Mouse (Mus musculus) kidney, adult 2 months (tissue): ENCODE measurements around the gene Sqstm1. TPM values are rescaled to one million over a fixed set of nuclear protein-coding genes. Genes with fewer than 3 reads are reported as not detected.

ENCODE experiments used
- DNase-seq: peaks from one replicate; pipeline ENCODE4 v3.0.0; 2021
- H3K27ac ChIP-seq: fragments of 200-500 bp; 2 replicates; pipeline ENCODE4 v1.5.1; 2012; ENCODE audit warnings: low read depth, low read length, control low read depth, inconsistent platforms; ENCODE audit not compliant: insufficient read depth
- H3K27me3 ChIP-seq: fragments of 200-500 bp; replicated peaks from 2 replicates; pipeline ENCODE4 v1.6.1; 2012; ENCODE audit warnings: mild to moderate bottlenecking, moderate library complexity, low read length, inconsistent platforms; ENCODE audit not compliant: control insufficient read depth, insufficient read depth
- H3K36me3 ChIP-seq: fragments of 200-500 bp; 2 replicates; pipeline ENCODE4 v1.6.1; 2012; ENCODE audit warnings: mild to moderate bottlenecking, moderate library complexity, low read length, inconsistent platforms; ENCODE audit not compliant: control insufficient read depth, insufficient read depth
- H3K4me1 ChIP-seq: fragments of 200-500 bp; 2 replicates; pipeline ENCODE4 v1.6.1; 2011; ENCODE audit warnings: low read length; ENCODE audit not compliant: control insufficient read depth, insufficient read depth
- H3K4me3 ChIP-seq: fragments of 200-500 bp; 2 replicates; pipeline ENCODE4 v1.5.1; 2011; ENCODE audit warnings: mild to moderate bottlenecking, low read depth, low read length, control low read depth; ENCODE audit not compliant: insufficient read depth
- CTCF ChIP-seq: fragments of 200-500 bp; conservative IDR thresholded peaks from 2 replicates; pipeline ENCODE4 v1.5.1; 2011; ENCODE audit warnings: low read depth, mild to moderate bottlenecking, control low read depth, low read length, moderate library complexity, mixed read lengths; ENCODE audit not compliant: insufficient read depth, insufficient read length
- POLR2A ChIP-seq: fragments of 200-500 bp; IDR thresholded peaks from one replicate; pipeline ENCODE4 v1.6.1; 2011; ENCODE audit warnings: low read depth, low read length, control low read depth
- WGBS: fragments of 180-500 bp; shearing (Covaris S2); methylation state at CpG from one replicate; pipeline ENCODE4 v1.1.7; 2018; 5-methylcytosine and 5-hydroxymethylcytosine counted together
- polyA plus RNA-seq: library from polyadenylated mRNA; depleted of rRNA; stranded (reverse); fragments of >200 nt; gene quantifications from 2 replicates; pipeline ENCODE4 v1.2.3, GENCODE M21; 2012

Sqstm1 gene
- polyA plus RNA-seq, 1 experiment: 337 TPM

GRCm38 (mm10) chr11:50198916-50199315 lies 11.7 kb downstream of the Sqstm1 start:
- DNase-seq: no peak
- no peak overlapping the region; the same call in 1 of the 2 replicates for H3K27ac ChIP-seq
- H3K27me3 ChIP-seq: no peaks in the 10 kb centered on the region
- peaks cover 3% of the 10 kb centered on the region; the same call in 1 of the 2 replicates for H3K4me1 ChIP-seq
- no peak overlapping the region for H3K4me3 ChIP-seq
- no peak for TF ChIP-seq POLR2A
- no peak for TF ChIP-seq CTCF
- WGBS: 76% methylated on average over 2 of the region's 2 CpGs
- H3K36me3 ChIP-seq: peaks cover 26% of the 10 kb centered on the region

- no peak overlapping the region for H3K4me3 ChIP-seq
- no peak overlapping the region for H3K27ac ChIP-seq
- no peaks in the 10 kb centered on the region for H3K27me3 ChIP-seq
- H3K4me1 ChIP-seq: peaks cover 3% of the 10 kb centered on the region; the same call in 1 of the 2 replicates
- H3K36me3 ChIP-seq: peaks cover 26% of the 10 kb centered on the region
- TF ChIP-seq POLR2A (no peak), CTCF (no peak)
- WGBS: 74% methylated on average over 4 of the region's 5 CpGs
- DNase-seq: peak; percentile 61
Observed at GRCm38 (mm10) chr11:50198219-50198846, 12.3 kb downstream of the Sqstm1 start.

- no peak overlapping the region for H3K27ac ChIP-seq
- no peaks in the 10 kb centered on the region for H3K27me3 ChIP-seq
- peaks cover 3% of the 10 kb centered on the region; the same call in 1 of the 2 replicates for H3K4me1 ChIP-seq
- 58% methylated on average over 4 of the region's 4 CpGs for WGBS
- DNase-seq: peak; percentile 49
- peaks cover 23% of the 10 kb centered on the region for H3K36me3 ChIP-seq
- H3K4me3 ChIP-seq: no peak overlapping the region
- TF ChIP-seq CTCF (no peak), POLR2A (no peak)
Observed at GRCm38 (mm10) chr11:50197500-50197899, 13.1 kb downstream of the Sqstm1 start.

GRCm38 (mm10) chr11:50194793-50195192 lies 15.8 kb downstream of the Sqstm1 start:
- 62% methylated on average over 4 of the region's 4 CpGs for WGBS
- Histone ChIP-seq H3K27ac (no peak overlapping the region), H3K4me3 (no peak overlapping the region), H3K36me3 (peaks cover 2% of the 10 kb centered on the region; the same call in 1 of the 2 replicates), H3K4me1 (peaks cover 11% of the 10 kb centered on the region; the same call in 1 of the 2 replicates), H3K27me3 (no peaks in the 10 kb centered on the region)
- no peak for DNase-seq
- TF ChIP-seq POLR2A (no peak), CTCF (no peak)

- Histone ChIP-seq H3K36me3 (no peaks in the 10 kb centered on the region; the same call in 1 of the 2 replicates), H3K4me1 (peaks cover 10% of the 10 kb centered on the region; the same call in 1 of the 2 replicates), H3K27me3 (no peaks in the 10 kb centered on the region), H3K4me3 (no peak overlapping the region), H3K27ac (no peak overlapping the region)
- no peak for TF ChIP-seq CTCF
- no peak for TF ChIP-seq POLR2A
- DNase-seq: no peak
- WGBS: 82% methylated on average over 7 of the region's 7 CpGs
Observed at GRCm38 (mm10) chr11:50194070-50194469, 16.6 kb downstream of the Sqstm1 start.

- Histone ChIP-seq H3K36me3 (no peaks in the 10 kb centered on the region), H3K4me3 (no peak overlapping the region), H3K27me3 (no peaks in the 10 kb centered on the region), H3K4me1 (peaks cover 7% of the 10 kb centered on the region; the same call in 1 of the 2 replicates), H3K27ac (no peak overlapping the region)
- no peak for TF ChIP-seq CTCF
- no peak for TF ChIP-seq POLR2A
- DNase-seq: no peak
- WGBS: 75% methylated on average over 3 of the region's 3 CpGs
Observed at GRCm38 (mm10) chr11:50192278-50192677, 18.3 kb downstream of the Sqstm1 start.

GRCm38 (mm10) chr11:50190362-50190761 lies 20.3 kb downstream of the Sqstm1 start:
- peak; percentile 68 for DNase-seq
- TF ChIP-seq POLR2A: no peak
- TF ChIP-seq CTCF: no peak
- no peaks in the 10 kb centered on the region for H3K36me3 ChIP-seq
- H3K27ac ChIP-seq: peak overlapping the region; percentile 80
- H3K4me1 ChIP-seq: peaks cover 7% of the 10 kb centered on the region; the same call in 1 of the 2 replicates
- H3K27me3 ChIP-seq: no peaks in the 10 kb centered on the region
- 31% methylated on average over 4 of the region's 4 CpGs for WGBS
- no peak overlapping the region for H3K4me3 ChIP-seq
